In genomic region chr11:5294805-5295204, GRCm38 (mm10) we compare ENCODE assay signal across 18 mouse cellular contexts.
"Had no signal": no experiment of that assay in that cellular context is flagged by ENCODE, and none has a peak within 500 bp of the region (broad histone marks: within the 10 kb centered on the region; RNA-seq: fewer than 3 reads in every experiment).

No protein-coding gene starts in this region.

- ATAC-seq: liver, postnatal 0 days; midbrain, embryonic 15.5 days had no signal

- H3K9ac ChIP-seq: limb, embryonic 12.5 days; liver, embryonic 13.5 days; liver, postnatal 0 days; lung, embryonic 15.5 days; midbrain, embryonic 15.5 days; neural tube, embryonic 13.5 days had no signal

- H3K9me3 ChIP-seq: limb, embryonic 12.5 days; liver, embryonic 13.5 days; lung, embryonic 15.5 days; megakaryocyte, embryonic 14.5 days; midbrain, embryonic 15.5 days; neural tube, embryonic 13.5 days had no signal

- H3K4me2 ChIP-seq: limb, embryonic 12.5 days; liver, embryonic 13.5 days; lung, embryonic 15.5 days; midbrain, embryonic 11.5 days; midbrain, embryonic 15.5 days; neural tube, embryonic 13.5 days had no signal

- DNase-seq: kidney, adult 9 months; kidney, postnatal 14 days; layer of hippocampus, adult 9-11 months; layer of hippocampus, postnatal 36 days; liver; liver, embryonic 13.5 days; liver, postnatal 0 days; lung, postnatal 14 days; right cerebral cortex, adult 18-20 months; right cerebral cortex, postnatal 25 days had no signal

- H3K27me3 ChIP-seq: limb, embryonic 12.5 days; liver, embryonic 13.5 days; lung, embryonic 15.5 days; midbrain, embryonic 15.5 days; neural tube, embryonic 13.5 days had no signal

- H3K27ac ChIP-seq: limb, embryonic 12.5 days; liver, embryonic 13.5 days; lung, embryonic 15.5 days; macrophage; midbrain, embryonic 15.5 days; neural tube, embryonic 13.5 days; stomach, postnatal 0 days had no signal

- H3K36me3 ChIP-seq: limb, embryonic 12.5 days; liver, embryonic 13.5 days; lung, embryonic 15.5 days; midbrain, embryonic 15.5 days; neural tube, embryonic 13.5 days had no signal

- H3K4me3 ChIP-seq: limb, embryonic 12.5 days; liver, embryonic 13.5 days; lung, embryonic 15.5 days; megakaryocyte, embryonic 14.5 days; midbrain, embryonic 15.5 days; neural tube, embryonic 13.5 days had no signal
